Mouse (Mus musculus) lung, postnatal 14 days (tissue): Measurements from ENCODE around the gene Nlrp4e.
"Not testable (repeated sequence)": the region's sequence is repeated elsewhere in the genome, so short reads cannot be mapped to it uniquely, and the experiment has no call there.

ENCODE experiments used
- DNase-seq: peaks from one replicate; pipeline ENCODE4 v3.0.0; 2021

The Nlrp4e gene

DNA sequence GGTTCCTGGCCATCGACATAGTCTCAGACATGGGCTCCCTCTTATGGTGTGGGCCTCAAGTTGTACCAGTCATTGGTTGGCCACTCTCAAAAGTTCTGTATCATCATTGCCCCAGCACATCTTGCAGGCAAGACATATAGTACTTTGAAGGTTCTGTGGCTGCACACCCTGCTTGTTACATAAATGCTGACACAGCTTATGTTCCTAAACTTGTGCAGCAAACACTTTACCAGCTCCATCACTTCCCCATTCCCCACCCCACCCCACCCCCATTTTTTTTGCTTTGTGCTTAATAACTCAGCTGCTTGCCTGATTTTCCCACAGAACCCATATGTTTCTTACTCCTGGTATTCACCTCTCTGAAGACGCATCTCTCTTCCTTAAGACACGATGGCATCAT, at the start of gene Nlrp4e:
TSS of gene Nlrp4e (plus strand) at position 301 of the 400 bp plus-strand sequence.
- DNase-seq: not testable (repeated sequence)

DNA sequence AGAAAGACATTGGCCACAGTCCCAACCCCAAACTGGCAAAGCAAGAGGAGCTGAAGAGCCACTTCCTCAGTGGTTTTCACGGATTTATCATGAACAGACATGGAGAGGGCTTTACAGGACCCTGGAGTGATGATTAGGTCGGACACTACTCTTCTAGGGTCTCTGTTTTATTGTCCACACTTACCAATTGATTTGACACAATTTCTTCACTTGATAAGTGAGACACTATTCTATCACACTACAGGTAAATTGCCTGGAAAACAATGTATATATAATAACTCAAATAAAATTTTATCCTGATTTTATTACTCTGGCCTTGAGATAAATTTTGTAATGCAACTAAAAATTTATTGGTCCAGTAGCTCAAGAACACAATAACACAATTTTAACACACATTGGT, 49.4 kb upstream of the Nlrp4e start, which contains the start of gene Vmn1r166:
TSS of gene Vmn1r166 (minus strand) at position 101 of the 400 bp plus-strand sequence.
- not testable (repeated sequence) for DNase-seq

DNA sequence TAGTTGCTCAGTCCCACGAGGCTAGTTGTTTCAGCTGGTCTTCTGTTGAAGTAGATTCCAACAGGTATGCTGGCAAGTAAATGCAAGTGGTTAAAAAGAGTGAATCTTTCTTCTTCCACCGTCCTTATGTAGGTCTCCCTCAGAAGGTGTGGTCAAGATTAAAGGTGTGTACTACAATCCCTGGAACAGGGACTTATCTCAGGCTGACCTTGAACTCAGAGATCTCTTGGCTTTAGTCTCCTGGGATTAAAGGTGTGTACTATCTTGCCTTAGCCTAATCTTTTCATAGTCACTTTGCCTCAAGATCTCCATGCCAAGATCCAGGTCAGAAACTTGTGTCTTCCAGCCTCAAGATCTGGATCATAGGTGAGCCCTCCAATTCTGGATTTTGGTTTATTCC, 22.2 kb upstream of the Nlrp4e start, which contains the start of gene Gm6902:
TSS of gene Gm6902 (minus strand) at position 101 of the 400 bp plus-strand sequence.
- not testable (repeated sequence) for DNase-seq

DNA sequence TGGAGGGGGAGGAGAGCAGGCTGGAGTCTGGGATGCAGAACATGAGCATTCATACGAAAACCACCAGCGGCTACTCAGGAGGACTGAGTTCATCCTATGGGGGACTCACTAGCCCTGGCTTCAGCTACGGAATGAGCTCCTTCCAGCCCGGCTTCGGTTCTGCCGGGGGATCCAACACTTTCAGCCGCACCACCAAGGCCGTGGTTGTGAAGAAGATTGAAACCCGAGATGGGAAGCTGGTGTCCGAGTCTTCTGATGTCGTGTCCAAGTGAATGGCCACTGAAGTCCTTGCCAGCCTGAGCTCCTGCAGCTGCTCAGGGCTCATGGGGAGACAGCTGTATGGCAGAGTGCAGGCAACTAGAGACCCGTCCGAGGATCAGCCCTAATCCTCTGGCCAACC, 57.3 kb downstream of the Nlrp4e start:
- not testable (repeated sequence) for DNase-seq

DNA sequence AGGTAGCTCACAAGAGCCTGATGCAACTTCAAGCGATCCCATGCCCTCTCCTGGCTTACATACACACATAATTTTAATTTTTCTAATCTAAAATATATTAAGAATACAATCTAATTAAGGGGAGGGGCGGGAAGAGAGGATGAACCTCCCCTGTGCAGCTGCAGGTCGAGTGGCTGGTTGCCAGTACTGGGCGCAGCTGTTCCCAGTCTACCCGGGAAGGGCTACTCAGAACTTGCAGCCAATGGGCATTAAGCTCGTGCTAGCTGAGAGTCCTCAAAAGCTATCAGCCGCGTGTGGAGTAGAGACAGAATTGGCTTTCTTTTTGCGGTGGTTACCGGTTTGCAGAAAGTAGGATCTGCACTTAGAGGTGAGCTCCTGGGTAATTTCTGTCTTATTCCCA, 84.6 kb downstream of the Nlrp4e start, which contains the start of gene Nlrp5:
TSS of gene Nlrp5 (plus strand) at position 301 of the 400 bp plus-strand sequence.
- DNase-seq: no peak
